Mouse (Mus musculus): ENCODE measurements around the gene Zfp628.

DNA sequence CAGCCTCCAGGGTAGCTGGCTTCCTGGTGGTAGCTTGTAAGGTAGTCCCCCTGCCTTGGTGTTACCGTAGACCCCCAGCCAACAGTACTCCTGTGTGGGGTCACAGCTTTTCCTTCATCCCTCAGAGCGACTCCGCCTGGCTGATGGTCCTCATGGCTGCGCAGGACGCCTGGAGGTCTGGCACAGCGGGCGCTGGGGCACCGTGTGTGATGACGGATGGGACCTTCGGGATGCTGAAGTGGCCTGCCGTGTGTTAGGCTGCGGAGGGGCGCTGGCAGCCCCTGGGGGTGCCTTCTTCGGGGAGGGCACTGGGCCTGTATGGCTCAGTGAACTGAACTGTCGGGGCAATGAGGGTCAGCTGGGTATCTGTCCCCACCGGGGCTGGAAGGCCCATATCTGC is 11.8 kb downstream of the Zfp628 start:
- TF ChIP-seq CTCF (IDR thresholded peaks at IDR 0.05) (no peak), EP300 (IDR thresholded peaks at IDR 0.05) (no peak)

All from lung, postnatal 0 days (tissue).